Mouse (Mus musculus) CD4-positive helper T cell, adult 2 months (primary cell): ENCODE results near the gene Tmie.
"Not testable (repeated sequence)": the region's sequence is repeated elsewhere in the genome, so short reads cannot be mapped to it uniquely, and the experiment has no call there.

Experiments used
- DNase-seq: peaks from one replicate; pipeline ENCODE4 v3.0.0-alpha.2; 2012; ENCODE audit warnings: low read depth, missing footprints, low spot score

The Tmie gene

DNA sequence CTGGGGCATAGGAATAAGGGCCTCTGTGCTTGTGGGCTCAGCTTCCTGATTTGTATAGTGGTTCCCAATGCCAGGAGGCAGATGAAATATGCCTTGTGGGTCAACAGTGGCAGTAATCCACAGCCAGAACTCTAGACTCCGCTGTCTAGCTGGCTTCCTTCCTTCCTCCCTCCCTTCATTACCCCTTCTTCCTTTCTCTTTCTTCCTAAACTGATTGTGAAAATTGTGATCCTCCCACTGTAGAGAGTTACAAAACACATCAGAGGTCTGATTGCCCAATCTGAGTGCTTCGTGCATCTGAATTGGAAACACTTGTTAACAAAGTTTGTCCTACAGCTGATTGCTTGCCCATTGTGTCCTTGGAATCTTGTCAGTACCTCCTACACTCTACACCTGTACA, 38.5 kb downstream of the Tmie start:
- DNase-seq: no peak

DNA sequence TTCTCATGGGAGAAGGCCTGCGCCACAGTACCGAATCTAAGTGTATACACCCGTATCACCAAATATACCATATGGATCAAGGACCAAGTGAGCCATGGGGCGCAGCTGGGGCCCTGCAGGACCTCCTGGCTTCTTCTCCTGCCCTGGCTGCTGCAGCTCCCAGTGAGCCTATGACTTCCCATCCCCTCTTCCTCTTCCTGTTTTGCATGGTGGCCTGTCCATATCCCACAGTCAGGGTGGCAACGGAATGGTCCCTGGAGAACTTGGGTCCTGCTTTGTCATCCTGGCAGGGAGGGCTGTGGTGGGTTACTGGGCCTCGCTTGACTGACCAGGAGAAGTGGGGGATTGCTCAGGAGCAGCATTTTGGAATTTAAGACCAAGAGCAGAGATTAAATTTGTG, 39.0 kb downstream of the Tmie start:
- DNase-seq: no peak

GRCm38 (mm10) chr9:110836112-110836511, 43.8 kb downstream of the Tmie start:
- DNase-seq: no peak

- no peak for DNase-seq
Observed at GRCm38 (mm10) chr9:110834961-110835360, 45.0 kb downstream of the Tmie start.

DNA sequence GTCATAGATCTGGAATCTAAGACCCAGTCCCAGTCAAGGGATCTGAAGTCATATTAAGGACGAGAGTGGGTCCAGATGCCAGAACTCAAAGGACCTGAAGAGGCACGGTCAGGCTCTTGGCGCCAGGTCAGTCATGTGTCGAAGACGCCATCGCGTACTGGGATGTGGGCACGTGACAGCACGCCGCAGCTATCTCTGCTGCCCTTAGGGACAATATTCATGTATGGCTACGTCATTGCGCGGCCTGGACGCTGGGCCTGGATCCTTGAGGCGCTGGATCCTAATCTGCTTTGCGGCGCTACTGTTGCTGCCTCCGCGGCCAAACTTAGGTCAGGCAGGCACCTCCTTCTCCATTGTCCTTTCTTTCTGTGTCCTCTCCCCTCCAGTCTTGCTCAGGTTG, 45.5 kb downstream of the Tmie start, which contains the start of gene Prss45:
Gene Prss45, plus strand, starts transcription at position 178 of the 400 bp plus-strand sequence.
- DNase-seq: no peak

DNA sequence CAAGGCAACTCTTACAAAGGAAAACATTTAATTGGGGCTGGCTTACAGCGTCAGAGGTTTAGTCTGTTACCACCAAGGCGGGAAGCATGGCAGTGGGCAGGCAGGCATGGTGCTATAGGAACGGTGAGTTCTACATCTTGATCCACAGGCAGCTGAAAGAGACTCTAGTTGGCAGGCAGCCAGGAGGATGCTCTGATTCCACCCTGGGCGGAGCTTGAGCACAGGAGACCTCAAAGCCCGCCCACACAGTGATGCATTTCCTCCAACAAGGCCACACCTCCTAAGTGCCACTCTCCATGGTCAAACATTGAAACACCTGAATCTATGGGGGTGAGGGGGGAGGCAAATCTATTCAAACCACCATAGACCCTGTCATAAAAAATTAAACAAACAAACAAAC, 46.9 kb downstream of the Tmie start:
- peak; percentile 43 for DNase-seq

GRCm38 (mm10) chr9:110826390-110826789, 53.5 kb downstream of the Tmie start, which contains the start of gene Prss43:
Gene Prss43 (plus strand): TSS chr9:110826690.
- DNase-seq: no peak

- peak; percentile 61 for DNase-seq
Observed at GRCm38 (mm10) chr9:110825832-110826231, 54.1 kb downstream of the Tmie start.

GRCm38 (mm10) chr9:110825426-110825825, 54.5 kb downstream of the Tmie start:
- no peak for DNase-seq

GRCm38 (mm10) chr9:110821436-110821835, 58.5 kb downstream of the Tmie start:
- DNase-seq: no peak

DNA sequence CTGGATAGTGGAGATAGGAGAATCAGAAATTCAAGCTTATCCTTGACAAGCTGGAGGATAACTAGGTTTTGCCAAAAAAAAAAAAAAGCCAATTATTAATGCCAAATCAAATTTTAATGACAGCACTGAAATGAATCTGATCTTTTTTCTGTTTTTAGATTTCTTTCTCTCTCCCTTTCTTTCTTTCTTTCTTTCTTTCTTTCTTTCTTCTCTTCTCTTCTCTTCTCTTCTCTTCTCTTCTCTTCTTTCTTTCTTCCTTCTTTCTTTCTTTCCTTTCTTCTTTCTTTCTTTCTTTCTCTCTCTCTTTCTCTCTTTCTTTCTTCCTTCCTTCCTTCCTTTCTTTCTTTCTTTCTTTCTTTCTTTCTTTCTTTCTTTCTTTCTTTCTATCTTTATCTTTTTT, 59.4 kb downstream of the Tmie start:
- DNase-seq: not testable (repeated sequence)
